Mouse (Mus musculus): ENCODE results near the gene Foxo1.

DNA sequence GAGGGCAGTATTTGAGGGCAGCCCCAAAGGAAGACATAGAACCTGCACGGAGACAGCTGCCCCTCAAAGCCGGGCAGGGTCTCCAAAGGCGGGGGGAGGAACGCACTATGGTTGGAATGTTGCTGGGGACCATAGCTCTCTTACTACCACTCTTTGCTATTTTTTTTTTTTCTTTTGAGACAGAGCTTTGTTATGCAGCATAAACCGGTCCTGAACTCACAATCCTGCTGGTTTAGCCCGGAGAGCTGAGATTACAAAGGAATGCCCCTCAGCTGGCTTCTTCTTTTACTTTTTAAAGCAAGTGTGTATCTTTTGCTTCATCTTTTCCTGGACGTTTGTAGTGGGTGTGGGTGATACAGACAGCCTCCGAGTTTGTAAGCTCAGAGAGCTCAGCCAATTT is 118.2 kb downstream of the Foxo1 start:
- TF ChIP-seq EP300 (IDR thresholded peaks at IDR 0.05; ENCODE audit: low read depth) (no peak), CTCF (IDR thresholded peaks at IDR 0.05; ENCODE audit: low read depth) (no peak)

Data from liver, embryonic 14.5 days (tissue).